Mouse (Mus musculus): ENCODE results near the gene Carm1.
"Not testable (repeated sequence)": the region's sequence is repeated elsewhere in the genome, so short reads cannot be mapped to it uniquely, and the experiment has no call there.

Carm1 gene

DNA sequence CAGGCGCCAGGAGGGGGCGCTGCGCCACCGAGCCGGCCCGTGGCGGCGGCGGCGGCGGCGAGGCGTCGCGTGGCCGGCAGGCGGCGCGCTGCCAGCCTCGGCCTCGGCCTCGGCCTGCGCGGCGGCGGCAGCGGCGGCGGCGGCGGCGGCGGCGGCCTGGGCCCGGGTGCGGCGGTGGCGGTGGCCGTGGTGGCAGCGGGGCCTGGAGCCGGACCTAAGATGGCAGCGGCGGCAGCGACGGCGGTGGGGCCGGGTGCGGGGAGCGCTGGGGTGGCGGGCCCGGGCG, at the start of gene Carm1:
Carm1 (plus strand) TSS at position 106 of the 286 bp plus-strand sequence.
- DNase-seq = no peak

DNA sequence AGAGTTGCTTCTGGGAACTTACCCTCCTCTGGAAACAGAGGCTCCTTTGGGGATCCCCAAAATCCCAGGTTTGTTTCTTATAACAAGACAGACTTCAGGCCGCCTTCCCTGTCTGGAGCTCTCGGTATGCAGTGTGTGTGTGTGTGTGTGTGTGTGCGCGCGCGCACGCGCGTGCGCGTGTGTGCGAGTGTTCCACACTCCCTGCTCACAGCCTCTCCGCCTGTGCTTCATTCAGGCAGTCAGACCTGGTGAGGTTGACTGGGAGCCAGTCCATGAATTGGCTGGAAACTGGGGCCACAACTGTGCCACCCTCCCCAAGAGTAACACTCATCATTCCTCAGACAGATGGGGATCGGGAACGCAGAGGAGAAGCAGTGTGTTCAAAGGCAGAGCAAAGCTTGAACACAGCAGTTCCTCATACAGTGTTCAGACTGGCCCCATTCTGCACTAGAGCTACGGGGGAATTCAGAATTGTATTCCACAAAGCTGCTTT, 49.6 kb upstream of the Carm1 start:
- DNase-seq = no peak

DNA sequence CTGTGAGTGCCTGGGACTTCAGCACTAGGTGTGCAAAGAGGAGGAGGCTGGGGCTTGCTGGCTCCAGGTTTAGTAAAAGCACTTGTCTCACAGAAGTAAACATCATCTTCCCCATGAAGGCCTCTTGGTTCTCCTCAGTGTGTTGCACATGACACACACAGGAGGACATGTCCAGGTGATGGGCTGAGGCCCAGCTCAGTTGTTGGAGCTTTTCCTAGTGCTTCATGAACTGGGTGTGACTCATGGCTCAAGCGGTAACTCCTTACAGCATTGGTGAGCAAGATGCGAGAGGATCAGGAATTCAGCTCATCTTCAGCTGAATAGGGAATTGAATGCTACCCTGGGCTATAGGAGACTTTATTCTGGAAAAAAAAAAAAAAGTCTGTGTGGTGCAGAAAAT, 49.0 kb upstream of the Carm1 start:
- no peak for DNase-seq

DNA sequence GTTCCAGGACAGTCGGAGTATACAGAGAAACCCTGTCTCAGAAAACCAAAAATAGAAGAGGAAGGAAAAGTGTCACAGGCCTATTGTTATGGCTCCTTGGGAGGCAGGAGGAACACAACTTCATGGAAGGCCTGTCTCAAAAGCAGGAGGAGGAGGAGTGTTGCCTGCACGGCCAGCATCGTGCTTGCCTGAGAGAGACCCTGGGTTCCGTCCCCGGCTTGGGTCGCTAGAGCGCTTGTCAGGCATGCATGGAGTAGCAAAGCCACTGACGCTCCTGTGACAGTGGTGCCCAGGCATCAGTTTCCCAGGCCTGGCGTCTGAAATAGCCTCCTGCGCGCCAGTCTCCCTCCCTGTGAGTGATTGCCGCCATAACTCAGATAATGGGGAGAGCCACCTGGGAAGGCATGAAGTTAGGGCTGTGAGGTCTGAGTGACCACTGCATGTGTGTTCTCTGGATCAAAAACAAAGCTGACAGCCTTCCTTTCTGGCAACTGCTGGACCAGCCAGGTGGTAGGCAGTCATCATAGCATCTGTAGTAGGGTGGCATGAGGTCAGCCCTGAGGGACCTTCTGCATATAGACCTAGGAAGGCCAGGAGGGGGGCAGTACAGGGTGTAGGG, 48.3 kb upstream of the Carm1 start:
- no peak for DNase-seq

GRCm38 (mm10) chr9:21503352-21503751, 43.3 kb upstream of the Carm1 start:
- no peak for DNase-seq

GRCm38 (mm10) chr9:21505767-21506166, 40.9 kb upstream of the Carm1 start:
- no peak for DNase-seq

DNA sequence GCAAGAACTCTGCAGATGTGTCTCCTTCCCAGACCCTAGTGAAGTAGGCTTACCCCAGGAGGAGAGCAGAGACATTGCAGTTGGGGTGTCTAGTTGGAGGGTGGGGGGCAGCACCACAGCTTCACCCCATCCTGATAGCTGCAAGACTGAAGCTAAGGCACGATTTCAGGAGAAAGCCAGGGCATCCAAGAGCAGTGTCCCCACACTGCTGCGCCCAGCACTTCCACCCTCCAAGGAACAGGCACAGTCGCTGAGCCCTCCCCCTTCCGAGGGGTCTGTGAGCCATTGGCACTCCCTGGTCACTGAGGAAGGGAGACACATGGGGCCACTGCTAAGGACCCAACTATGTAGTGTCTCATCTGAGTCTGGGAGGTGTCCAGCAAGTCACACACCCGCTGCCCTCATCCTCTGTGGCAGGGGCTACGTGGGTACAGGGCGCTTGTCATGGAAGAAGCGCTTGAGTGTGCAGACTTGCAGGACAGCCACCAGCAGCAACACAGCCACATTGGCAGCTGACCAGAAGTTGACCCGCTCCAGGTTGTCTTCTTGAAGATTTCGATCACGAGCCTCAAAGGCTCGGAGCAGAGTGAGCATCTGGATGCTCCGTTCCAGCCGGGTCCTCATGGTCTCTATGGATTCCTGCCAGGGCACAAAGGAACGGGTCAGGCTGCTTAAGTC, 38.8 kb upstream of the Carm1 start:
- peak in 1 of 2 experiments; percentile 27 for DNase-seq

GRCm38 (mm10) chr9:21508871-21509404, 37.8 kb upstream of the Carm1 start:
- DNase-seq = peak; percentile 8 to 19

- peak; percentile 98 for DNase-seq
Observed at GRCm38 (mm10) chr9:21509772-21510688, 36.7 kb upstream of the Carm1 start, which contains the start of gene Tmed1. Gene Tmed1, minus strand, starts transcription at chr9:21510252.

DNA sequence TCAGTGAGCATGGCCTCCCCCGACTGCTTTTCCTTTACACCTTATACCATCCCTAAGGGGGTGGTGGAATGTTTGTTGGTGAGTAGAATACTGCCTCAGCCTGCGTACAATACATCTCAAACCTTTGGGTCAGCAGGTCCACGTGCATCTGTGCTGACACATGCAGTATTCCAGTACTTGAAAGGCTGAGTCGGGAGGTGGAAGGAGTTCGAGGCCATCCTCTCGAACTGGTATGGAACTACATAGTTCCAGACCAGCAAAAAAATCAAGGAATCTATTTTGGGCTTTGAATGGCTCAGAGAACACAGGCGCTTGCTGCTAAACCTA, 36.0 kb upstream of the Carm1 start:
- DNase-seq = no peak

DNA sequence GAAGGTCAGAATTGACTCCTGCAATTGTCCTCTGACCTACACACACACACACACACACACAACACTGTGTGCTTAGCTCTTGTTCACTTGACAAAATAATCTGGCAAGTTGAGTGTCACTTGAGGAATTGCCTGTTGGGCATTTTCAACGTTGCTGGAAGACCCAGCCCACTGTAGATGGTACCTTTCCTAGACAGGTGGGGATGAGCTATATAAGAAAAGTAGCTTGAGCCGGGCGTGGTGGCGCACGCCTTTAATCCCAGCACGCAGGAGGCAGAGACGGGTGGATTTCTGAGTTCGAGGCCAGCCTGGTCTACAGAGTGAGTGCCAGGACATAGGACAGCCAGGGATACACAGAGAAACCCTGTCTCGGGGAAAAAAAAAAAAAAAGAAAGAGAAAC, 35.6 kb upstream of the Carm1 start:
- DNase-seq = no peak

- no peak for DNase-seq
Observed at GRCm38 (mm10) chr9:21513466-21513865, 33.2 kb upstream of the Carm1 start.

DNA sequence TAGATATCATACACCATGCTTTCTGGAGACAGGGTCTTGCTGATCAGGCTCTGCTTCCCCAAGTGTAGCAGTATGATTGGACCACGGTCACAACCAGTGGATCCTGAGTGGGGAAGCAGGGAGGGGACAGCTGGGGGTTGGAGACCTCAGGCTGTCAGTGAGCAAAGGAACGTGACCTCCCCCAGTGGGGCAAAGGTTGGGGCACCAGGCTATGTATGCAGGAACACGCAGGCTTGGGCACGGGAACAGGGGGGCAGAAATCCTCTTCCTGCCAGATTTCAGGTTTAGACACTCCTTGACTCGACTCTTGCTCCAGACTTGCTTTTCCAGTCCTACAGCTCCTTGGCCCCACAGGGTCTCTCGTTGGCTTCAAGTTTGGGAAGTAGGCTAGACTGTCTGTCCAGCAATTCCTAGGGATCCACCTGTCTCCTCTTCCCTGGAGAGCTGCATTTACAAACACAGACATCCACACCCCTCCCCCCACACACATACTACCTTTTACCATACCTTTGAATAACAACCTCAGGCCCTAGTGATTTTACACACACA, 28.7 kb upstream of the Carm1 start:
- DNase-seq = no peak

DNA sequence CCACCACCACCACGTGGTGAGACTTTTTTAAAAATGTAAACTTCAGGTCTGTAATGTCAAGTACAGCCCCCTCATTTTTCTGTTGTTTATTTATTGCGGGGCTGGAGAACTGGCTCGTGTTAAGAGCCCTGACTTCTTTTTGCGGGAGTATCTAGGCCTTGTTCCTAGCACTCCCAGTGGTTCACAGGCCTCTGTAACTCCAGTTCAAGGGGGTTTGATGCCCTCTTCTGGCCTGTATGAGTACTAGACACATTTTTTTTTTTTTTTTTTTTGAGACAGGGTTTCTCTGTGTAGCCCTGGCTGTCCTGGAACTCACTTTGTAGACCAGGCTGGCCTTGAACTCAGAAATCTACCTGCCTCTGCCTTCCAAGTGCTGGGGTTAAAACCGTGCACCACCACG, 28.0 kb upstream of the Carm1 start:
- DNase-seq = not testable (repeated sequence)

DNA sequence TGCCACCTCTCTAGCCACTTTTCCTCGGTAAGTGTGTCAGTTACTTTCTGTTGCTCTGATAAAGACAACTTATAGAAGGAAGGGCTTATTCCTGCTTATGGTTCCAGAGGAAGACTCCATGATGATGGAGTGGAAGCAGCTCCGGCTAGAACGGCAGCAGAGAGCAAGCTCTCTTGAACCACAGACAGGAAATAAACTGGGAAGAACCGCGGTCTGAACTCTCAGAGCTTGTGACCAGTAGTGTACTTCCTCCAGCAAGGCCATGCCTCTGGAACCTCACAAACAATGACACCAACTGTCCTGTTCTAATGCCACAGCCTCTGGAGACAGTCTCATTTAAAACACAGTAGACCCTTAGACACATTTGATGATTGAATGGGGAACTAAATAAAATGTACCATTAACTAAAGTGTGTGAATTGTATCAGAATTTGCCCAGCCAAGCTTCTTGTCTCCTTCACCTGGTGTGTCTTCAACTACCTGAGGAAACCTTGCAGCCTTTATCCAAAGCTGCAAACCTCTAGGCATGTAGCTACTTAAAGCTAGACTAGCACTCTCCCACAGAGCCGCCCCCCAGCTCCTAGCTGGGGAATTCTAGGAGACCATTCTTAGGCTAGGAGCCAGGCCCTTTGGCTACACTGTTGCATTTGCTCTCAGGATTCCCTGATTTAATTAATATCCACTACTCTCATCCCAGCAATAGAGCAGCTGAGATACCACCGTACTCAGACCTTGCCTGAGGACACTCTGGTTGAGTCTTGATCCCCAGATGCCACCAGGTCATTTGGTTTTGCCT, 21.4 kb upstream of the Carm1 start:
- DNase-seq = peak in 1 of 2 experiments; percentile 18

GRCm38 (mm10) chr9:21525937-21526633, 20.6 kb upstream of the Carm1 start, which contains the start of gene AB124611:
Gene AB124611, plus strand, starts transcription at chr9:21526176.
- peak in 1 of 2 experiments; percentile 26 for DNase-seq

GRCm38 (mm10) chr9:21526634-21526944, 20.1 kb upstream of the Carm1 start:
- no peak for DNase-seq

- no peak for DNase-seq
Observed at GRCm38 (mm10) chr9:21527100-21527801, 19.4 kb upstream of the Carm1 start.

DNA sequence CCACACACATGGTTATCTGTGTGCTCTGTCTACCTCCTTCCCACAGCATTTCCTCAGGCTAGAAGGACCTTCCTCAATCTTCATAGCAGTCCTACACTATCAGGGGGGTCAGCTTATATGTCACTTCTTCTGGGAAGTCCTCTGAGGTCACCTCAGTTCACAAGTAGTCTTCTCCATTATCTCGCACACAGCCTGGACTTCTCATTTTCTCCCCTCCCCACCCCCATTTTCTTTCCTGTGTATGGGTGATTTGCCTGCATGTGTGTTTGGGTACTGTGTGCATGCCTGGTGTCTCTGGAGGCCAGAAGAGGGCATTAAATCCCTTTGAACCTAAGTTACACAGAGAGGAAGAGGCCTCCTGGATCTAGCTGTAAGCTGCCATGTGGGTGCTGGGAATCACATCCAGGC, 18.8 kb upstream of the Carm1 start:
- DNase-seq = no peak

- no peak for DNase-seq
Observed at GRCm38 (mm10) chr9:21536501-21536900, 10.2 kb upstream of the Carm1 start.

GRCm38 (mm10) chr9:21537009-21537408, 9.7 kb upstream of the Carm1 start:
- no peak for DNase-seq
